Mouse (Mus musculus) mesoderm, embryonic 11.5 days (tissue): ENCODE data around the gene Asic2.
A peak's percentile ranks its signal among the peaks of the same experiment; 100 is the strongest.

Experiments used
- DNase-seq: peaks from one replicate; pipeline ENCODE4 v3.0.0-alpha.2; 2012; ENCODE audit warnings: low read depth, low spot score

Asic2 gene

GRCm38 (mm10) chr11:81954398-81954797 is 13.9 kb downstream of the Asic2 start:
- no peak for DNase-seq

GRCm38 (mm10) chr11:81948021-81948420 is 20.2 kb downstream of the Asic2 start:
- no peak for DNase-seq

GRCm38 (mm10) chr11:81942167-81942566 is 26.1 kb downstream of the Asic2 start:
- DNase-seq, result no peak

- DNase-seq, result peak; percentile 39
Observed at GRCm38 (mm10) chr11:81940988-81941387, 27.3 kb downstream of the Asic2 start.

- no peak for DNase-seq
Observed at GRCm38 (mm10) chr11:81937516-81937915, 30.7 kb downstream of the Asic2 start.

- peak; percentile 14 for DNase-seq
Observed at GRCm38 (mm10) chr11:81926393-81926792, 41.9 kb downstream of the Asic2 start.

GRCm38 (mm10) chr11:81923626-81924025 is 44.6 kb downstream of the Asic2 start:
- no peak for DNase-seq

GRCm38 (mm10) chr11:81923096-81923495 is 45.2 kb downstream of the Asic2 start:
- no peak for DNase-seq

GRCm38 (mm10) chr11:81915501-81915900 is 52.8 kb downstream of the Asic2 start:
- no peak for DNase-seq

GRCm38 (mm10) chr11:81913071-81913470 is 55.2 kb downstream of the Asic2 start:
- no peak for DNase-seq

GRCm38 (mm10) chr11:81909397-81909894 is 58.8 kb downstream of the Asic2 start:
- DNase-seq, result no peak

GRCm38 (mm10) chr11:81908760-81909159 is 59.5 kb downstream of the Asic2 start:
- no peak for DNase-seq

- no peak for DNase-seq
Observed at GRCm38 (mm10) chr11:81902318-81902717, 65.9 kb downstream of the Asic2 start.

- DNase-seq, result peak; percentile 27
Observed at GRCm38 (mm10) chr11:81897547-81898354, 70.5 kb downstream of the Asic2 start.

GRCm38 (mm10) chr11:81896511-81896910 is 71.7 kb downstream of the Asic2 start:
- no peak for DNase-seq

- DNase-seq, result no peak
Observed at GRCm38 (mm10) chr11:81871506-81872213, 96.6 kb downstream of the Asic2 start.

- no peak for DNase-seq
Observed at GRCm38 (mm10) chr11:81865661-81866382, 102.4 kb downstream of the Asic2 start.

GRCm38 (mm10) chr11:81860250-81860972 is 107.8 kb downstream of the Asic2 start, which contains the start of gene 5530401A14Rik:
5530401A14Rik (plus strand) TSS chr11:81860673.
- DNase-seq, result peak; percentile 58

GRCm38 (mm10) chr11:81847773-81848490 is 120.3 kb downstream of the Asic2 start:
- DNase-seq, result no peak

- DNase-seq, result no peak
Observed at GRCm38 (mm10) chr11:81845686-81846036, 122.6 kb downstream of the Asic2 start.
